Mouse (Mus musculus): Measurements from ENCODE around the gene Heyl. TPM values are rescaled to one million over a fixed set of nuclear protein-coding genes. Genes with fewer than 3 reads are reported as not detected.
A peak's percentile ranks its signal among the peaks of the same experiment; 100 is the strongest.

Heyl gene
- 10 to 100 TPM; 15.8 to 16.5 TPM for total RNA-seq (2021)
- polyA plus RNA-seq (2012; rRNA removed), result 16.8 and 21.3 TPM in 2 replicates
- long read RNA-seq, full-length matches to known transcripts, result 6 of 10 reads
- long read RNA-seq, partial matches to known transcripts, result 0 of 10 reads
- long read RNA-seq, other reads (novel, unspliced or antisense), result 4 of 10 reads

DNA sequence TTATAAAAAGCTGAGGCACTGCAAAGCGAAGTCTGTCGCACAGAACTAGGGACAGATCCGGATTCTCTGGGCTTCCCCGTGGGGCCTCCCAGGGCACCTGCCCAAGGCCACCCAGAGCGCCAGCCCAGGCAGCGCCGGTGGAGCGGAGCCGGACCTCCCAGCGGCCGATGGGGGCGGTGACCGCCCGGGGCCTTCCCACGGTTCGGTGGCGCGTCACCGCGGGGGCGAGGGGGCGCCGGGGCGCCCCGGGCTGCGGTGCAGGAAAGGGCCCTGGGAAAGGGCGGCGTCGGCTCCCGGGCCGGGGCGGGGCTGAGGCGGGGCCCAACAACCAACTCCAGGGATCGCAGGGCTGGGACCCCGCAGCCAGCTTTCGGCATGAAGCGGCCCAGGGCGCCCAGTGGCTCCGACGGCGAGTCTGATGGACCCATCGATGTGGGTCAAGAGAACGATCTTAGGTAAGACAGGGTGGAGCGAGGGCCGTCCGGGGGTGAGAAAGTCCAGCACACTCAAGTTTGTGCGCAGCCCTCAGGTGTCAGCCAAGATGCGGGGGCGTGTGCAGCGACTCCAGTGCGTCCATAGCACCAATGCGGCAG, at the start of gene Heyl:
Gene Heyl, plus strand, starts transcription at position 65 of the 593 bp plus-strand sequence.
- H3K4me1 ChIP-seq (ENCODE audit: control insufficient read depth, insufficient read depth, low read length), result peaks cover 14% of the 10 kb centered on the region
- peak within 1 kb of the TSS; percentile 71 for H3K27ac ChIP-seq
- intact Hi-C loops (cut with DNase I), result no loop called here
- no peaks in the 10 kb centered on the region for H3K27me3 ChIP-seq (ENCODE audit: control insufficient read depth, insufficient read depth, low read length)
- peak within 1 kb of the TSS; percentile 57 for H3K9ac ChIP-seq (ENCODE audit: low read depth, low read length)
- TF ChIP-seq POLR2A (IDR thresholded peaks at IDR 0.05; ENCODE audit: insufficient read depth, low read depth, low read length), result peak; percentile 66
- TF ChIP-seq CTCF (IDR thresholded peaks at IDR 0.05), result peak; percentile 34
- no peak for TF ChIP-seq EP300 (IDR thresholded peaks at IDR 0.05; ENCODE audit: insufficient read depth, low read depth, low read length)
- WGBS, result 2% methylated on average over 52 of the region's 52 CpGs
- H3K36me3 ChIP-seq (ENCODE audit: control insufficient read depth, insufficient read depth, low read length), result no peaks in the 10 kb centered on the region; the same call in 1 of the 2 replicates
- peak within 1 kb of the TSS; percentile 51 for H3K4me3 ChIP-seq
- peak; percentile 85 to 87 for DNase-seq
- no peaks in the 10 kb centered on the region for H3K79me2 ChIP-seq (replicated peaks; ENCODE audit: control insufficient read depth, insufficient read depth, low read length)

DNA sequence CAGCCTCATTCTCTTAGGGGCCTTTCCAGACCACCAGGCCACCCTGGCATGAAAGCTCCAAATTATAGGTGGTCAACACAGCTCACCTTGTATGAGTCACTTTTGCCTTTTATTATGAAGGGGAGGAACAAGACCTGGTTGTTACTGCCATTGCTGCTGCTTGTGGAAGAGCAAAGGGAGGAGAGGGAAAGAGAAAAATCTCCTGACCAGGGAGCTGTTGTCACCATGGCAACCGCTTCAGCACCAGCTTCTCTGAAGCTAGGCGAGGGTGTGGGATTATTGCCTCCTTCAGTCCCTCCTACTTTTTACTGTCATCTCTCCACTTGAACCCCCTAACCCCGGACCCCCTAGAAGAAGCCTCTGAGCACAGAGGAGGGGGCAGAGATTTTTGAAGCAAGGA, 48.5 kb upstream of the Heyl start:
- DNase-seq, result no peak
- no peak for TF ChIP-seq EP300 (IDR thresholded peaks at IDR 0.05; ENCODE audit: insufficient read depth, low read depth, low read length)
- TF ChIP-seq CTCF (IDR thresholded peaks at IDR 0.05), result no peak
- TF ChIP-seq POLR2A (IDR thresholded peaks at IDR 0.05; ENCODE audit: insufficient read depth, low read depth, low read length), result no peak
- peaks cover 1% of the 10 kb centered on the region; the same call in 1 of the 2 replicates for H3K4me1 ChIP-seq (ENCODE audit: control insufficient read depth, insufficient read depth, low read length)
- H3K27ac ChIP-seq, result no peak overlapping the region
- no peak overlapping the region for H3K4me3 ChIP-seq
- no peaks in the 10 kb centered on the region for H3K79me2 ChIP-seq (replicated peaks; ENCODE audit: control insufficient read depth, insufficient read depth, low read length)
- intact Hi-C loops (cut with DNase I), result no loop called here
- 51% methylated on average over 3 of the region's 3 CpGs for WGBS
- peaks cover 17% of the 10 kb centered on the region for H3K27me3 ChIP-seq (ENCODE audit: control insufficient read depth, insufficient read depth, low read length)
- H3K9ac ChIP-seq (ENCODE audit: low read depth, low read length), result no peak overlapping the region
- H3K36me3 ChIP-seq (ENCODE audit: control insufficient read depth, insufficient read depth, low read length), result no peaks in the 10 kb centered on the region

DNA sequence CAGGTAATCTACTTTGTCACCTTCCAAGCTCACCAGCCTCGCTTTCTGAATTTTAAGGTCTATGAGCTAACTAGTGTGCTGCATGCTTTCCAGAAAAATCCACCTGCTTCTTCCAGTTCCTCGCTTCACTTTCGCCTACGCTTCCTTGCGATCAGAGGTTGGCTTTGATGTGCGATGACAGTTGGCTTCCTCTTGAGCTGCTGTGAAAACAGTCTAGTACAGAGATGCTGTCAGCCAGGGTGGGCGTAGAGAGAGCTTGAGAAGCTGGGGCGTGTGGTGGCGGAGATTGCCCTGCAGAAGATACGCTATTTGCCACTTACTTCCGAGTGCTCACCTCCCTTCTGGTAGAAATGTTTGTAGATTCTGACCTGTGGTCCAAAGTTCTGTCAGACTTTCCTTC, 41.0 kb upstream of the Heyl start:
- Histone ChIP-seq H3K27ac (no peak overlapping the region), H3K36me3 (ENCODE audit: control insufficient read depth, insufficient read depth, low read length) (no peaks in the 10 kb centered on the region), H3K4me1 (ENCODE audit: control insufficient read depth, insufficient read depth, low read length) (no peaks in the 10 kb centered on the region), H3K79me2 (replicated peaks; ENCODE audit: control insufficient read depth, insufficient read depth, low read length) (no peaks in the 10 kb centered on the region), H3K27me3 (ENCODE audit: control insufficient read depth, insufficient read depth, low read length) (no peaks in the 10 kb centered on the region; the same call in 1 of the 2 replicates), H3K4me3 (no peak overlapping the region), H3K9ac (ENCODE audit: low read depth, low read length) (no peak overlapping the region)
- WGBS, result 44% methylated on average over 11 of the region's 11 CpGs
- TF ChIP-seq EP300 (IDR thresholded peaks at IDR 0.05; ENCODE audit: insufficient read depth, low read depth, low read length) (no peak), CTCF (IDR thresholded peaks at IDR 0.05) (no peak), POLR2A (IDR thresholded peaks at IDR 0.05; ENCODE audit: insufficient read depth, low read depth, low read length) (no peak)
- no peak for DNase-seq
- intact Hi-C loops (cut with DNase I), result no loop called here

DNA sequence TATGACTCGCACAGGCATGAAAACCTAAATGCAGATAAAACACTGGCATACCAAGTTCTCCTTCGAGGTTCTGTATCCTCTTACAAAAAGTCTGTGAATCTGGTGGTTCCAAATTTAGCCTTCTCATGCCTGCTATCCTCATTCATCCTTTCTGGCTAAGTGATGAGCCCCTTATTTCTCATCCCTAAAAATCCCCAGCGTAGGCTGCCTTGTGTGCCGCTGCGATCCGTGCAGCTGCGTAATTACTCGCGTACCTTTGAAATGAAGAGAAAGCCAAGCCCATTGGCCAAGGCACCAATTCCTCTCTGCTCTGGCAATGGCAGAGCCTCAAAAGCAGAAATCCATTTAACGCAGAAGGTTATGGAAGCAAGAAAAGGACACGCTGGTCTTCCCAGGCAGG, 39.6 kb upstream of the Heyl start:
- H3K4me3 ChIP-seq, result no peak overlapping the region
- no peaks in the 10 kb centered on the region for H3K4me1 ChIP-seq (ENCODE audit: control insufficient read depth, insufficient read depth, low read length)
- DNase-seq, result no peak
- intact Hi-C loops (cut with DNase I), result no loop called here
- no peaks in the 10 kb centered on the region; the same call in 1 of the 2 replicates for H3K27me3 ChIP-seq (ENCODE audit: control insufficient read depth, insufficient read depth, low read length)
- TF ChIP-seq CTCF (IDR thresholded peaks at IDR 0.05) (no peak), POLR2A (IDR thresholded peaks at IDR 0.05; ENCODE audit: insufficient read depth, low read depth, low read length) (no peak), EP300 (IDR thresholded peaks at IDR 0.05; ENCODE audit: insufficient read depth, low read depth, low read length) (no peak)
- no peak overlapping the region for H3K27ac ChIP-seq
- no peak overlapping the region for H3K9ac ChIP-seq (ENCODE audit: low read depth, low read length)
- no peaks in the 10 kb centered on the region for H3K79me2 ChIP-seq (replicated peaks; ENCODE audit: control insufficient read depth, insufficient read depth, low read length)
- 86% methylated on average over 11 of the region's 11 CpGs for WGBS
- H3K36me3 ChIP-seq (ENCODE audit: control insufficient read depth, insufficient read depth, low read length), result no peaks in the 10 kb centered on the region

DNA sequence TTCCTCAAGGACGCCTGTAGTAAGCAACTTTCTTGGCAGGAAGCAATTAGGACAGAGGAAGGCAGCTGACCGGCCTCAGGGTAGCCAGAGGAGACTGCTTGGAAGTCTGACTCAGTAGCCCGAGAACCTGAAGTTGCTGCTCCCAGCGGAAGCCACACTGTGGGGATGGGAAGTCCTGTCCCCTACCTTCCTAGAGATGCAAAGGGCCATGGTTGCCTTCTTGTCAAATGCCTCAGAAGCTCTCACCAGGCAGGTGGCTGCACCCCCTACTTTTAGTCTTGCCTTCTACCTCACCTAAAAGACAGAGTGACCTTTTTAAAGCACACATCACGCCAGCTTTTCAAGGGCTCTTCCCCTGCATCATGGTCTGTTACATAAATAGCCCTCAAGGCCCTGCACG, 36.7 kb upstream of the Heyl start:
- no peaks in the 10 kb centered on the region for H3K79me2 ChIP-seq (replicated peaks; ENCODE audit: control insufficient read depth, insufficient read depth, low read length)
- no peak overlapping the region for H3K27ac ChIP-seq
- 35% methylated on average over 6 of the region's 6 CpGs for WGBS
- no peak for DNase-seq
- H3K9ac ChIP-seq (ENCODE audit: low read depth, low read length), result no peak overlapping the region
- H3K4me1 ChIP-seq (ENCODE audit: control insufficient read depth, insufficient read depth, low read length), result peaks cover 2% of the 10 kb centered on the region
- no peak for TF ChIP-seq EP300 (IDR thresholded peaks at IDR 0.05; ENCODE audit: insufficient read depth, low read depth, low read length)
- TF ChIP-seq POLR2A (IDR thresholded peaks at IDR 0.05; ENCODE audit: insufficient read depth, low read depth, low read length), result no peak
- no peak for TF ChIP-seq CTCF (IDR thresholded peaks at IDR 0.05)
- H3K27me3 ChIP-seq (ENCODE audit: control insufficient read depth, insufficient read depth, low read length), result no peaks in the 10 kb centered on the region; the same call in 1 of the 2 replicates
- no peaks in the 10 kb centered on the region for H3K36me3 ChIP-seq (ENCODE audit: control insufficient read depth, insufficient read depth, low read length)
- intact Hi-C loops (cut with DNase I), result no loop called here
- no peak overlapping the region for H3K4me3 ChIP-seq

DNA sequence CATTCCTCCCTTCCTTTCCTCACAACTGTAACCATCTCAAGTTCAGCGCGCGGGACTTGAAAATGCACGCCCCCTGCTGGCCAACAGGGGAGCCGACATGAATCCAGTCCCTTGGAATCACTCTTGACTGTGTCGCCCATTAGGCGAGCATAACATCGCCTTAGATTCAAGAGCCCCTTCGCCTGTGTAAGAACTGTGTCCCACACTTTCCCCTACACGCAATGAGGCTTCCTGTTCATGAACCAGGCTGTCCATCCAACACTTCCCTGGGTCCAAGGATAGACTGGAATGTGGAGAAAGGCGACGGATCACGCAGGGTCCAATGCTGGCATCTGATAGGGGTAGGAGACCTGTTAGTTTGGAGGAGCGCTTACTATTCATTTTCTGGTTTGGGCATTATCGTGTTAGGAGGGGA, 32.6 kb upstream of the Heyl start:
- no peaks in the 10 kb centered on the region for H3K36me3 ChIP-seq (ENCODE audit: control insufficient read depth, insufficient read depth, low read length)
- peak; percentile 66 to 76 for DNase-seq
- H3K27ac ChIP-seq, result peak overlapping the region; percentile 89
- peak overlapping the region; percentile 62 for H3K9ac ChIP-seq (ENCODE audit: low read depth, low read length)
- intact Hi-C loops (cut with DNase I), result loop anchor here (1.0 kb wide), 1 partner anchor 45 kb away; no protein-coding TSS in a partner anchor
- no peak for TF ChIP-seq EP300 (IDR thresholded peaks at IDR 0.05; ENCODE audit: insufficient read depth, low read depth, low read length)
- peak; percentile 94 for TF ChIP-seq CTCF (IDR thresholded peaks at IDR 0.05)
- H3K4me3 ChIP-seq, result peak overlapping the region; percentile 48
- 6% methylated on average over 15 of the region's 15 CpGs for WGBS
- no peaks in the 10 kb centered on the region for H3K79me2 ChIP-seq (replicated peaks; ENCODE audit: control insufficient read depth, insufficient read depth, low read length)
- H3K27me3 ChIP-seq (ENCODE audit: control insufficient read depth, insufficient read depth, low read length), result no peaks in the 10 kb centered on the region
- peaks cover 3% of the 10 kb centered on the region for H3K4me1 ChIP-seq (ENCODE audit: control insufficient read depth, insufficient read depth, low read length)
